9 mouse cellular contexts compared by ENCODE assay signal in the genomic region with DNA sequence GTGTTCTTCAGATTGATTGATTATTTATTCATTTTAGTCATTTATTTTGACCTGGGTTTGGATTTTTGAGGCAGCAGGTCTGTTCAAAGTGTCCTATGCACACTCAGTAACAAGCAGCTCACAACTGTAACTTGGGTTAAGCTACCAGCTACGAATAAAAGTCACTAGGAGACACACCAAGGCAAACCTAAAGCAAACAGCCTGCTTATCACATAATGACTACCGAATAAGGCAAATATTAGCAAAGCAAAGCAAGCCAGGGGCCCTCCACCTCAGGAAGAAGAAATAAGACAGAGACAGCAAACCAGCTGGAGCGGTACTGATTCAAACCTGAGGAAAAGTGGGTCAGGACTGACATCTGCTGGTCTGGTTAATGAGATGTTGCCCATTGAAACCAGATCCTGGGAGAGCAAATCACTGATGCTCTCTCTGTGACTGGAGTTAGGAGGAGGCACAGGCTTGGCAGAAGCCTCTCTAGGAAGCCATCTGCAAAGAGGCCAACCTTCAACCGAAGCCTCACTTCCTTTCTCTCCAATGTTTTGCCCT.
A peak's percentile ranks its signal among the peaks of the same experiment; 100 is the strongest.
DNase-seq lines count a peak whose midpoint lies in the region; ATAC-seq and TF ChIP-seq lines count a peak whose summit lies in the region.
"Had no signal": no experiment of that assay in that cellular context is flagged by ENCODE, and none has a peak within 500 bp of the region (broad histone marks: within the 10 kb centered on the region; RNA-seq: fewer than 3 reads in every experiment).

No protein-coding gene starts in this region.

- no peaks in the 10 kb centered on the region for H3K27me3 ChIP-seq in hindbrain, embryonic 14.5 days (ENCODE audit: control insufficient read depth, insufficient read depth, low read length)
- H3K27me3 ChIP-seq in midbrain, embryonic 16.5 days (ENCODE audit: control insufficient read depth, insufficient read depth, low read depth, low read length), result no peaks in the 10 kb centered on the region
- H3K27me3 ChIP-seq: megakaryocyte, embryonic 14.5 days had no signal

- H3K9me3 ChIP-seq in hindbrain, embryonic 14.5 days (ENCODE audit: control insufficient read depth, low read length), result no peaks in the 10 kb centered on the region
- no peaks in the 10 kb centered on the region for H3K9me3 ChIP-seq in midbrain, embryonic 16.5 days (replicated peaks; ENCODE audit: control insufficient read depth, low read length, poor library complexity, severe bottlenecking)
- H3K9me3 ChIP-seq: megakaryocyte, embryonic 14.5 days had no signal

- H3K27ac ChIP-seq in hindbrain, embryonic 14.5 days, result peak overlapping the region; percentile 46; the same call in 1 of the 2 replicates
- no peak overlapping the region for H3K27ac ChIP-seq in midbrain, embryonic 16.5 days (ENCODE audit: low read length)

- 37% methylated on average over 4 of the region's 4 CpGs for WGBS in hindbrain, embryonic 14.5 days
- WGBS in midbrain, embryonic 16.5 days, result 29% methylated on average over 4 of the region's 4 CpGs

- TF ChIP-seq POLR2A in brain, embryonic 14.5 days (IDR thresholded peaks at IDR 0.05; ENCODE audit: borderline replicate concordance, extremely low read depth, insufficient read depth, insufficient read length, poor library complexity, severe bottlenecking), result no peak

- H3K36me3 ChIP-seq in hindbrain, embryonic 14.5 days (replicated peaks; ENCODE audit: control insufficient read depth, insufficient read depth), result no peaks in the 10 kb centered on the region
- H3K36me3 ChIP-seq in midbrain, embryonic 16.5 days (ENCODE audit: control insufficient read depth, insufficient read depth, low read length), result no peaks in the 10 kb centered on the region

- peak; percentile 93 for ATAC-seq in frontal cortex, adult (ENCODE audit: low TSS enrichment)
- ATAC-seq in hindbrain, embryonic 14.5 days (ENCODE audit: low FRiP score), result peak; percentile 72; the same call in 1 of the 2 replicates
- peak; percentile 88 for ATAC-seq in midbrain, embryonic 16.5 days

- H3K4me2 ChIP-seq in hindbrain, embryonic 14.5 days (replicated peaks), result no peak overlapping the region
- no peak overlapping the region for H3K4me2 ChIP-seq in midbrain, embryonic 16.5 days (ENCODE audit: low read length)

- DNase-seq in Muller cell, postnatal 12 days (ENCODE audit: inconsistent ontology term), result peak; percentile 81
- peak; percentile 91 for DNase-seq in brain, embryonic 14.5 days (ENCODE audit: low read depth)
- peak; percentile 78 for DNase-seq in hindbrain, embryonic 14.5 days (ENCODE audit: low spot score)
- peak; percentile 55 to 71 for DNase-seq in layer of hippocampus, postnatal 36 days
- no peak for DNase-seq in thymus, postnatal 4 days
- DNase-seq in thymus, postnatal 10 days (ENCODE audit: low spot score in 2 of 2), result no peak

- no peak overlapping the region for H3K4me3 ChIP-seq in hindbrain, embryonic 14.5 days (replicated peaks; ENCODE audit: low read length)
- no peak overlapping the region for H3K4me3 ChIP-seq in midbrain, embryonic 16.5 days (ENCODE audit: low read depth, low read length)
- H3K4me3 ChIP-seq: megakaryocyte, embryonic 14.5 days had no signal

- peak; percentile 63; the same call in 1 of the 2 replicates for TF ChIP-seq CTCF in brain, embryonic 14.5 days (IDR thresholded peaks at IDR 0.05; ENCODE audit: borderline replicate concordance, extremely low read depth, insufficient read depth, insufficient read length)

- no peak overlapping the region for H3K9ac ChIP-seq in hindbrain, embryonic 14.5 days
- H3K9ac ChIP-seq in midbrain, embryonic 16.5 days (ENCODE audit: low read depth, low read length), result no peak overlapping the region

- H3K4me1 ChIP-seq in hindbrain, embryonic 14.5 days (replicated peaks; ENCODE audit: control insufficient read depth, insufficient read depth, low read length), result peaks cover 29% of the 10 kb centered on the region
- no peaks in the 10 kb centered on the region; the same call in 1 of the 2 replicates for H3K4me1 ChIP-seq in midbrain, embryonic 16.5 days (ENCODE audit: control insufficient read depth, insufficient read depth, low read length)
- H3K4me1 ChIP-seq: megakaryocyte, embryonic 14.5 days had no signal

Comparison
In these comparisons a context has a peak if more than half of its experiments do, and no peak if none do; other contexts are left out.
1. DNase-seq: peak in Muller cell, postnatal 12 days (single experiment), brain, embryonic 14.5 days (single experiment), hindbrain, embryonic 14.5 days (single experiment) and layer of hippocampus, postnatal 36 days (2 of 2); none in thymus, postnatal 4 days (single experiment) and thymus, postnatal 10 days (0 of 2).
2. Peak in every context shown above with its lines, with median percentiles within 50 percentile points of each other: ATAC-seq.